Mouse (Mus musculus) T-helper 2 cell (primary cell): ENCODE results near the gene Mutyh.

Source experiments
- in situ Hi-C: fragments of 300-600 bp; cut with MboI, MseI; formaldehyde crosslinking; loops from one replicate; pipeline ENCODE4 v1.15.1; 2025; ENCODE audit warnings: high pct_unique_total_duplicates

Gene Mutyh

DNA sequence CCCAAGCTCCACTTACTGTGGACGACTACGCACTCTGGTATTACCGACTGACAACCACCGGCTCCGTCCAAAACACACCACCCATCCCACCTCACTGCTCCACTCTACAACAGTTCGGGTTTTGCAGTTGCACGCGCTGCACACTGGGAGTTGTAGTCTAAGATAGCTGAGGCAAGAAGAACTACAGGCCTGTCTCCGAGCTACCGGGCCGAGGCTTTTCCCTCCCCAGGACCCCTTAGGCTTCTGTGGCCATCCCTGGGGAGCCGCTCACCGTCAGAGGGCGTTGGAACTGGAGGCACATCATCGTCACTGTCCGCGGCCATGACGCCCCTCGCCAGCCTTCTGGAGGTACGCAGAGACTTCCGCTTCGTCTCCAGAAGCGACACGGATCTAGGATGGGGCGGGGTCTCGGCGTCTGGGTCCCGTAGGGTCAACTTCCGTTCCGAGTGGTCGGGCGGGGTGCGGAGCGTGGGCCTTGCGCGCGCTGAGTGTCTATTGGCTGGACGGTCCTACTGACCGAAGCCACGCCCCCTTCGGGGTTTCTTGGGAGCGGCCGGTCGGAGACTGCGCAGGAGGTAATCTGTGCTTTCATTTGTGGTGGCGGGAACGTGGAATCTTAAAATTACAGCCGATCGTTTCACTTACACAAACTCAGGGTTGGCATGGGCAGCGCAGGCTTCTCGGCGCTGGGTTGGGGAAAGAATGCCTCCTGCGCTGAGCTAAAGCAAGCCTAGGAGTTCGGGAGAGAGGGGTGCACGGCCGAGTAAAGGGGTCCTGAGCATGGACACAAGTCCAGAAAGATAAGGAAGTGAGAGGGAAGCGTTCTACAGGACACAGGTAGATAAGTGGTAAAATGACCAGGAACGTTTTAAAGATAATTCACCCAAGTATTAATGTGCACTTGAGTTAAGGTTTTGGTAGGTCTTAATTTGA lies at the start of gene Mutyh, which contains the start of gene Toe1:
TSS of gene Mutyh (plus strand) at position 527 of the 933 bp plus-strand sequence.
TSS of gene Toe1 (minus strand) at position 444 of the 933 bp plus-strand sequence.
- in situ Hi-C loops: no loop called here

DNA sequence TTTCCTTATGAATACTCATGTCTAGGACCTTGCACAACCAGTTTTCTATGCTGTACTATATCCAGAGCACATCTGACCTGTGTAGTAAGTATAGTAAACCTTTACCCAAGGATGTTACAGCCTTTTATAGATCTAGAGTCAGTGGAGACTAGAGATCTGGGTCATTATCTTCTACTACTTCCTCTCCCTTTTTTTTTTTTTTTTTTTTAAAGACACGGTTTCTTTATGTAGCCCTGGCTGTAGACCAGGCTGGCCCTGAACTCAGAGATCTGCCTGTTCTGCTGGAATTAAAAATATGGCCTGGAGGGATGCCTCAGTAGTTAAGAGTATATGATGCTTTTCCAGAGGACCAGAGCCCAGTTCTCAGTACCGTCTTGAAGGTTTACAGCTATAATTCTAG lies 45.6 kb upstream of the Mutyh start:
- in situ Hi-C loops: no loop called here

- in situ Hi-C loops: no loop called here
Measured at GRCm38 (mm10) chr4:116764001-116764400, 43.5 kb upstream of the Mutyh start.

DNA sequence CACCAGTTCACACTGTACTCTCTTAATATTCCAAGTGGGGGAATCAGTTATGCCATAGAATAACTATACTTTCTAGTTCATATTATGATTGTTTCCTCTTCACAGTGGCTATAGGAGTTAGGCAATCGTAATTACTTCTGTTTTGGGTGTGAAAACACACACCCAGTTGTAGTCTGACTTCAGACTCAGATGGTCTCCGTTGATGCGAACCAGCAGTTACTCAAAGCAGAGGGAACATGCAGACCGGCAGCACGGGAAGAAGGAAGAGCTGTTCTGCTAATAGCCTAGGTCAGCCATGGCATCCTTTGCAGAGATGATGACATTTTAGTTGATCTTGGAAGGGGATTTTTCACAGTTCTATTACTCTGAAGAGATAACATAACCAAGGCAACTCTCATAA lies 39.0 kb upstream of the Mutyh start:
- in situ Hi-C loops: no loop called here

DNA sequence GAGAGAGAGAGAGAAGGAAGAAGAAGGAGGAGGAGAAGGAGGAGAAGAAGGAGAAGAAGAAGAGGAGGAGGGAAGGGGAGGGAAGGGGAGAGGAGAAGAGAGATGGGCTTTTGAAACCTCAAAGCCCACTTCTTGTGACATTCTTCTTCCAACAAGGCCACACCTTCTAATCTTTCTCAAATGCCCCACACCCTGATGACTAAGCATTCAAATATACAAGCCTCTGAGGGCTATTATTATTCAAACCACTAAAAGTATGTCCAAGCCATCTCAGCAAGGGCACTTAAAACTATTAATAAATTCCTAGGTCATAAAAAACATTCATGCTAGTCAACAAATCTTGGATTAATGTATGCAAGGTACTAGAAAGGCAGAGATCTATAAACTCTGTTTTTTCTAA lies 38.5 kb upstream of the Mutyh start:
- in situ Hi-C loops: no loop called here

DNA sequence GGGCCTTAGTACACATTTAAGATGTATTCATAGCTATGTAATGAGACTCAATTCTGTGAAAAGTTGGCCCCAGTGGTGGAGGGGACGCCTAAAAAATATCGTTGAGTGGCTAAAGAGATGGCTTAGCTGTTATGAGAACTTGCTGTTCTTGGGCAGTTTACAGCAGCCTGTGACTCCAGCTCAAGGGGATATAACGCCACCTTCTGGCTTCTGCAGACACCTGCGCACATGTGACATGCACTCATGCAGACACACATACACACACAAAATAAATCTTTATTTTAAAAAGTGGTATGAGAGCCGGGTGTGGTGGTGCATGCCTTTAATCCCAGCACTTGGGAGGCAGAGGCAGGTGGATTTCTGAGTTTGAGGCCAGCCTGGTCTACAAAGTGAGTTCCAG lies 31.1 kb upstream of the Mutyh start:
- in situ Hi-C loops: loop anchor here (5.0 kb wide), 1 partner anchor 34 kb away; no protein-coding TSS in a partner anchor

DNA sequence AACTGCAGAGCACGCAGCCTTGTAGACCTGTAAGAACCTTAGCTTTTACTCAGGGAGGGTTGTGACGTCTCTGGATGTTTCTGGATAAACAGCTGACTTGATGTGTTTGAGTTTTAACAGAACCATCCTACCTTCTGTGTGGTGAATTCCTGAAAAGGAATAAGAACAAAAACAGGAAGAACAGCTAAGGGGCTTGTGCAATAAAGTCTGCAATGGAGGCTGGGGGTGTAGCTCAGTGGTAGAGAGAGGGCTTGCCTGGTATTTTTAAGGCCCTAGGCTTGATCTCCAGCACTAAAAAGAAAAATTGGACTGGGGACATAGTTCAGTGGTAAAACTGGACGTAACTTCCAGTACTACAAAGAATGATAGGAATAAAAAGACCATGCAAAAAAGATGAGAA lies 30.4 kb upstream of the Mutyh start:
- in situ Hi-C loops: loop anchor here (5.0 kb wide), 1 partner anchor 35 kb away; no protein-coding TSS in a partner anchor

DNA sequence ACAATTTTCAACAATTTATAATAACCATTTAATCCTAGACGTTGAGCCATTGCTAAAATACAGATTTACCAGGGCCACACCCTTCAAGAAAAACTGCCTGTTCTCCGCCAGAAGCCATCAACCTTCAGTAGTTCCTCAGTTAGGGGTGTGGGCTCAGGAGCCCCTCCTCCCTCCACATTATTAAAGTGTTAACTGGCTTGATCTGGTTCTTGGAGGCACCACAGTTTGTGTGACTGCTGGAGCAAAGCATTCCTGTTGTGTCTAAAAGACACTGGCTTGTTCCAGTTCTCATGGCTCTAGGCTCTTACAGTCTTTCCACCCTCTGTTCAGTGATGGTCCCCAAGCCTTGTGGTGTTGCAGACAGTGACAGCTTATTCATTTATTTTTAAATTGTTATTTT lies 27.0 kb upstream of the Mutyh start:
- in situ Hi-C loops: no loop called here

DNA sequence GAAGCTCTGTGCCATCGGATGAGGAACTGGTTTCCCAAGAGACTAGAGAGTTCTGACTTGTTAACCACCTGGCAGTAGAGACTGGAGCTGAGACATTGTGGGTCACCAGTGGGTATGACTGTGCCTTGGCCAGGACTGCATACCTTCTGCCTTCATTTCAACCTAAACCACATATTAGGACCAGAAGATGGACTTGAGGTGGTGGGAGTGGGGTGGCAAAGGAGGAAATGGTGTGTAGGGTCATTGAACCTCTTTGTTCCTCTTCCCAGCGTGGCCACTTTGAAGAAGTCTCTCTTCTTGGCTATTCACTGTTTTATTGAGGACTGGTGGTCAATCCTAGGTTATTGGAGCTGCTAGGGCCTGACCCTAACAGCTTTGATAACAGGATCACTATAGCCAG lies 26.2 kb upstream of the Mutyh start:
- in situ Hi-C loops: no loop called here

GRCm38 (mm10) chr4:116782171-116782570 lies 25.4 kb upstream of the Mutyh start:
- in situ Hi-C loops: no loop called here

GRCm38 (mm10) chr4:116786587-116786986 lies 20.9 kb upstream of the Mutyh start:
- in situ Hi-C loops: loop anchor here (5.0 kb wide), 1 partner anchor 69 kb away; no protein-coding TSS in a partner anchor

GRCm38 (mm10) chr4:116787985-116788760 lies 19.4 kb upstream of the Mutyh start:
- in situ Hi-C loops: loop anchor here (5.0 kb wide), 1 partner anchor 71 kb away; no protein-coding TSS in a partner anchor

DNA sequence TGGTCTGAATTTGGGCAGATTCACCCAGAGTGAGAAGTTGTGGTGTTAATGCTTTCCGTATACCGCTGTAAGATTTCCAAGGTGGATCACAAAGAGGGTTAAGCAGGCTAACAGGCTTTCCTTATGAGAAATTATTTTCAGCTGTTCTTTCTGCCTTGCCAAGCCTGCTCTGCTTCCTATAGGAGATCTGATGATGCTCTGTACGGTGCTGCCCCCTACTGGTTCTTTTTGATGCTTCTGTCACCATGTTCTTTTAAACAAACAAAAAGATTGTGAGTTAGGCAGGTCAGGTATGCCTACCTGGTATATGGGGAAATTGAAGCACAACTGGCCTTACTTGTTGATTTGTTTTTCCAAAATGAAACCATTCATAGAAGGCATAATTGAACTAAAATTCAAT lies 18.6 kb upstream of the Mutyh start:
- in situ Hi-C loops: loop anchor here (5.0 kb wide), 1 partner anchor 72 kb away; no protein-coding TSS in a partner anchor

DNA sequence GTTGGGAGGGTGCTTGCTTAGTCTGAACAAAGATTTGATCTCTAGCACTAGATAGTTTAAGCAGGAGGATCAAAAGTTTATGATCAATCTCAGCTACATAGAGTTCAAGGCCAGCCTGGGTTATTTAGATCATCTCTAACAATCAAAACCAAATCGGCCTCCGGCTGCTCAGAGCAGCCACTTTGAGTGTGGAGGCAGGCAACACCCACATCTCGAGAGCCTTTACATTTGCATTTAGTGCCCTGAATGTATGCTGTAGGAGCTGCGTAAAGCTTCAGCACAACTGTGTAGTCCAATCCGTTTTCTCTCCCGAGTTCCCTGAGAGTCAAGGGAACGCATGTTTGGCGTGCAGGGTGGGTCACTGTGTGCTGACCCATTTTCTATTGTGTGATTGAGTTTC lies 15.1 kb upstream of the Mutyh start:
- in situ Hi-C loops: no loop called here

DNA sequence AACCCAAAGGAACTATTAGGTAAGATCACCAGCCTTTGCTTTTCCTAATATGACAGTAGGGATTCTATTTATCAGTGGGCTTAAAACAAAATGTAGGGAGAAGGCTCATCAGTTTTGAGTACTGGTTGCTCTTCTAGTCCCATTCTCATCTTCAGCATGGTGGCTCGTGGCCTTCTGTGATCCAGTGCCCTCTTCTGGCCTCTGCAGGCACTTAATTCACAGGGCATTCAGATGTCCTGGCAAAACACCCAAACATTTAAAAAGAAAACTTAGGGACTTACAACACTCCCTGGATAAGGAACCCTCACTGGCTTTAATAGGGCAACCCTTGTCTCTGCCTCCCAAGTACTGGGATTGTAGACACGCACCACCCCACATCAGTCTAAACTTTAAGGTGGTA lies 13.2 kb upstream of the Mutyh start:
- in situ Hi-C loops: no loop called here

GRCm38 (mm10) chr4:116796442-116797110 lies 10.9 kb upstream of the Mutyh start:
- in situ Hi-C loops: no loop called here

DNA sequence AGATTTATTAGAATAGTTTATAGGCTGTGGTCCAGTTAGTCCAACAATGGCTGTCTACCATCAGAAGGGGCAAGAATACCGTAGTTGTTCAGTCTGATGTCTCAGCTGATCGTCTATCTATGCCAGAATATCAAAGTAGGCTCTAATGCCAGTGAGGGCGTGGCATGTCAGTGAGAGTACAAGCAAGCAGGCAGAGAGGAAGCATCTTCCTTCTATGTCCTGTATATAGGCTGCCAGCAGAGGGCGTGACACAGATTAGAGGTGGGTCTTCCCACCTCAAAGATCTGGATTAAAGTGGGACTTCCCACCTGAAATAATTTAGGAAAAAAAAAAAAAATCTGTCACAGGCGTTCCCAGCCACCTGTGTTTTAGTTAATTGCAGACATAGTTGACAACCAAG lies 7.6 kb upstream of the Mutyh start:
- in situ Hi-C loops: no loop called here

DNA sequence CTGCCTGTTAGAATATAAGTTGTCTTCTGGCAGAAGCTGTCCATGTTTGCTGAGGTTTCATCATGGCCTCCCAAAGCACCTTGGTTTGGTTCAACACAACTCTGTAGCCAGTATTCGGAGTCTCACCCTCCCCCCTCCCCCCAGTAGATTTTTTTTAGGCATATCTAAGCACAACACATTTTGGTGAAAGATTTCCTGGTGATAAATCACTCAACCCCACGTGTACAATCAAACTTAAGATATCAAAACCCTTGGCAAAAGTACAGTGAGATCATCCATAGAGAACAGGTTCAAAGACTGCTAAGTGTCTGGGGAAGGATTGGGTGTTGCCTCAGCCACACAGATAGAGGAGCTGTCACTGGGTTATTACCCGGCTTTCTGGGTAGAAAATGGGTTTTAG lies 3.5 kb downstream of the Mutyh start:
- in situ Hi-C loops: no loop called here

- in situ Hi-C loops: no loop called here
Measured at GRCm38 (mm10) chr4:116815276-116815675, 7.8 kb downstream of the Mutyh start.

DNA sequence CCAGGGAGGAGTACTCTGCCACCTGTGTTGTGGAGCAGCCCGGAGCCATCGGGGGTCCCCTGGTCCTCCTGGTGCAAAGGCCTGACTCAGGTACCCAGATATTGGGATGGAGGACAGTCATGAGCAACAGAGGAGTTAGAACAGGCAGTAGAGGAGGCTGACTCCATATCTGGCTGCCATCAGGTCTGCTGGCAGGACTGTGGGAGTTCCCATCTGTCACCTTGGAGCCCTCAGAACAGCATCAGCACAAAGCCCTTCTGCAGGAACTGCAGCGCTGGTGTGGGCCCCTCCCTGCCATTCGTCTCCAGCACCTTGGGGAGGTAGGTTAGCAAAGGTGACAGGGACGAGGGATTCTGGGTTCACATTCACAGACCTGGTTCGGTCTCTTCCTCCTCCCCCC lies 10.0 kb downstream of the Mutyh start:
- in situ Hi-C loops: no loop called here
